Mouse (Mus musculus): ENCODE measurements around the gene Cdh20.

- TF ChIP-seq GATA1 (IDR thresholded peaks at IDR 0.05; ENCODE audit: low read length), result no peak
- TF ChIP-seq TAL1 (IDR thresholded peaks at IDR 0.05; ENCODE audit: low read length), result no peak
Observed at GRCm38 (mm10) chr1:104793488-104793887, 25.2 kb downstream of the Cdh20 start.
